Mouse (Mus musculus) yolk sac, embryonic 10.5 days (tissue): Measurements from ENCODE around the gene Apoa5.
A peak's percentile ranks its signal among the peaks of the same experiment; 100 is the strongest.

Source experiments
- DNase-seq: peaks from one replicate; pipeline ENCODE4 v3.0.0-alpha.2; 2017; ENCODE audit warnings: low spot score

Gene Apoa5

DNA sequence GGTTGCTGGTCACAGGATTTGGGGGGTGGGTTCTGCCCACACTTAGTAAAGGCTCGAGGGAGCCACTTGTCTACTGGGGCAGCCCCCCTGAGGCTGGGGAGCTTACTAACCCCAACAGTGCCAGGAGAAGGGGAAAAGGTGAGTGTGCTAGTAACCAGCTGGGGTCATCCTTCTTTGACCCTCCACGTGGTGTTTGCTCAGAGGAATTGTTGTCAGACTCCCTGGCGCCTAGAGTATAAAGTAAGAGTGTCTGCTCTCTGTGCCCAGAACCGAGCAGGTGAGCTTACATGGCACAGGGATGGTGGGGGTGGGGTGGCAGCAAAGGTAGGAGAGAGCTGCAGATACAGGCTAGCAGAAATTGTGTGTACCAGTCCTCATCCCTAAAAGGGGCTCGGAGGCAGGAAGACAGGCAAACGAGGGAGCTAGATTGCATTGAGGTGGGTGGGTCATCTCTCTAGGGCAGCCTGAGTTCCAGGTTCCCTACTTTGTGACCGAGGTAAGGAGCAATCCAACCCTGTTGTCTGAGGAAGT is at the start of gene Apoa5:
Gene Apoa5 (plus strand): TSS at position 291 of the 531 bp plus-strand sequence.
- peak; percentile 71 for DNase-seq

DNA sequence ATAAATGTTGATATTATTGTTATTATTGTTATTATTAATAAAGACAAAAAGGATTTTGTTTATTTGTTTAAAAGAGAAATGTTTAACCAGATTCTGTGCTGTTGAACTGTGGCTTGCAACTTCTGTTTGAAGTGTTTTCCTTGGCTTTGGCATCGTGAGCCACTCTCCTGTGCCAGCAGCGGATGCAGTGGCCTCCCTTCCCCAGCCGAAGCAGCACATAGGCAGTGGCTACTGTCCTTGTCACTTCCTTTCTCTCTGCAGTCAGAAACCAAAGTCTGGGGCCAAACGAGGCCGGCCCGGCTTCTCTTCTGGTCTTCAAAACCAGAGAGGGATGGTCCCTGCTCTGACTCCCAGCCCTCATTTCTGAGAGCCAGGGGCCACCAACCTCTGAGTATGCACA is 45.3 kb upstream of the Apoa5 start:
- no peak for DNase-seq

- DNase-seq, result peak; percentile 85
Observed at GRCm38 (mm10) chr9:46224101-46224500, 44.3 kb upstream of the Apoa5 start.

DNA sequence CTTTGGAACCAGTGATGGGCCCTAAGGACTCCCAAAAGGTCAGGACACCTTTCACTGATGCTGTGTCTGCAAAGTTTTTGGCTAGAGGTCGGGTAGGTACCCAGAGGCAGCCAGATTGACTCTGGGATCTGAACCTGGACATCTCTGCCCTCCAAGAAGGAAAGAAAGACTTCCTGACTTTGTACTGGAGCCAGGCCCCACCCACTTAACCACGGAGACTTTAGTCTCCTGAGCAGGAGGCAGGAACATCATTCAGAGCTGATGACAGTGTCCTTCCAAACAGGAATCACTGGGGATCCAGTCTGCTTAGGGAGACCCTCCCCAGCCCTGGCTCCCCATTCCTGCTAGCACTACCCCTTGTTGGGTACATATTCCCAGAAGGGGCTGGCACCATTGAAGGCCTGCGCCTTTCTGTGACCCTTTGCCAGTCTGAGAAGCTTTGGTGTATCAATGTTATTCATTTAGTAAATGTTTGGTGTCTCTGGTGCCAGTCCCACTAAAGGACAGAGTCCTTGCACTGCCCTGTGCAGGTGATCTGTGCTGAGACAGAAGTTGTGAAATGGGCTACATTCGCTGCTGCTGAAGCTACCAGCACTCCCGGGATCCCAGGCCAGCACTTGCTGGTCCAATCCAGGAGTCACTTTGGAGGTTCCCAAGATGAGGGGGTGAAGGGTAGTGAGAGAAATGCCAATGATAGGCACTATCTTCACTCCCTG is 43.3 kb upstream of the Apoa5 start:
- no peak for DNase-seq

- DNase-seq, result peak; percentile 68
Observed at GRCm38 (mm10) chr9:46227064-46227614, 41.3 kb upstream of the Apoa5 start.

- peak; percentile 88 for DNase-seq
Observed at GRCm38 (mm10) chr9:46228491-46228890, 39.9 kb upstream of the Apoa5 start, which contains the start of gene Apoa1. Apoa1 (plus strand) TSS chr9:46228580.

- peak; percentile 81 for DNase-seq
Observed at GRCm38 (mm10) chr9:46229573-46230449, 38.6 kb upstream of the Apoa5 start.

DNA sequence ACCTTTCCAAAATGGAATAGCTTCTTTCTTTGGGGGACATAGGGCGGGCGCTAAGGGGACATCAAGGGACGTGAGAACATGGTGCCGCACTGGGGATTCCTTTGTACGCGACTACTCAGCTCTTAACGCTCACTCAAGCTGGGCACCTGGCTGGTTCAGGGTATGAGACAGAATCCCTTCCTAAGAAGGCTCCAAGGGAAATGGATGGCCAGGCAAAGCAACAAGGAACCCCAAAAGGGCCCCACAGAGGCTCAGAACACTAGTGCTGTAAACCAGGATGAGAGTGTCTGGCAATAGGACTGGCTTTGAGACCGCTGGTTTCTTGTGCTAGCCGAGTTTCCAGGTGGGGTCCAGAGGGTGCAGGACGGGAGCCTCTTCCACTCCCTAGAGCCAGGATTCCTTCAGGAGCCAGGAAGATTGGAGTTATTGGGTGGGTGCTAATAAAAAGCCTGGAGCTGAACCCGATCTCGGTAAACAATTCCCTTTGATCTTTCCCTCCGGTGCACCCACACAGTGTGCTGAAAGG is 37.9 kb upstream of the Apoa5 start:
- DNase-seq, result no peak

GRCm38 (mm10) chr9:46235196-46235595 is 33.2 kb upstream of the Apoa5 start:
- DNase-seq, result no peak

- DNase-seq, result no peak
Observed at GRCm38 (mm10) chr9:46235596-46235648, 33.0 kb upstream of the Apoa5 start, which contains the start of gene Apoc3. Apoc3 (minus strand) TSS chr9:46235636.

DNA sequence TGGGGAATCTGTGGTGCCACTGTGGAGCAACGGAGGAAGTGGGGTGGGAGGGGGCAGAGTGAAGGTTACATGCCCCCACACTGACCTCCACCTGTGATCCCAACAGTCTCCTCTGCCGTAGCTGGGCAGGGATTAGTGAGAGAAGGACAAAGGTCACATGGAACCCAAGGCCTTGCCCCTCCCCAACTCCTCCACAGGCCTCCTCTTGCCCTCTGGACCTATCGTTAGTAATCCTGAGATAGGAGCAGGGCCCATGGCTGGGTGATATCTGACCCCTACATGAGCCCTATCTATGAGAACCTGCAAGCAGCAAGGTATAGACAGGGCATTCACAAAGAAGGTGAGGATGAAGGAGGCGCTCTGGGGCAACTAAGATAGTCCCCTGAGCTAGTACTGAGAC is 32.8 kb upstream of the Apoa5 start:
- peak; percentile 83 for DNase-seq

DNA sequence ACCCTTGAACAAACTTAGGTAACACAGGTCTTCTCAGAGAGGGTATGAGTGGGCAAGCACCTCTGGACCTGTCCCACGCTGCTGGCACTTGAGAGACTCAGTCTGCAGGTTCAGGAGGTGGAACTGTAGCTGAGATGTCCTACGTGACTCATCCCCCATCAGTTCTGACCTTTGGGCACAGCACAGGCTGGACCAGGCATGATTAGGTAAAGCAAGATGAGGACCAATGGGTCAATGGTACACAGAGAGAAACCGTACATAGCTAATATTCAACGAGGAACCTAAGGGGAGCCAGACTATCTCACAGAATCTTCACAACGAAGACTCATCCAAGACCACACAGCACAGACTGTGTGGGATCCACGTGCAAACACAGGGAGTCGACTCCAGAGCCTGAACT is 29.6 kb upstream of the Apoa5 start:
- peak; percentile 70 for DNase-seq

DNA sequence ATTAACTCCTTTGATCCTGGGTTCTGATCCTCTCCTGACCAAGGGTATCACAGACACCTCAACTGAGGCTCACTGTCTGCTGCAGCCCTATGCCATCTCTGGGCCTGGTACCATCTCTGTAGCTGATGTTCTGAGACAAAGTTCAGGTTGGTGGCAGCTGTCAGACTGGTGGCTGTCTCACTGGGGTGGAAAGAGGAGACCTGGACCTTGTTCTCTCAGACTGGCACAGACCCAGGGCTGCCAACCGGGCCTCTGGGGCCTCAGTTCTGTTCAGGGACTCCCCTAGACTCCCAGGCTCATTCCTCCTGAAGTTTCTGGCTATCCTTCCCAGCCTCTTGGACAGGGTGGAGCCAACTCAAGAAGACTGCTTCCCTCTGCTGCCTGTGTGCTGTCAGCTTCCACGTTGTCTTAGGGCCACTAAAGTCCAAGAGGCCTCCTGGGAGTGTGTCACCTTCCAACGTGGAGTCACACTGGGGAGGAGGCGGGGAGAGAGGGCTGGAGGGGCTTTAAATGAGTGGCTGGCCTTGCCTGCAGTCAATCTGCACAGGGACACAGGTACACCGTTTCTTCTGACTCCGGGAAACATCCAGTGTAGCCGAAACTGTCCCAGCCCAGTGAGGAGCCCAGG is 27.8 kb upstream of the Apoa5 start, which contains the start of gene Apoa4:
Gene Apoa4 (plus strand): TSS at position 171 of the 628 bp plus-strand sequence.
- DNase-seq, result peak; percentile 86

DNA sequence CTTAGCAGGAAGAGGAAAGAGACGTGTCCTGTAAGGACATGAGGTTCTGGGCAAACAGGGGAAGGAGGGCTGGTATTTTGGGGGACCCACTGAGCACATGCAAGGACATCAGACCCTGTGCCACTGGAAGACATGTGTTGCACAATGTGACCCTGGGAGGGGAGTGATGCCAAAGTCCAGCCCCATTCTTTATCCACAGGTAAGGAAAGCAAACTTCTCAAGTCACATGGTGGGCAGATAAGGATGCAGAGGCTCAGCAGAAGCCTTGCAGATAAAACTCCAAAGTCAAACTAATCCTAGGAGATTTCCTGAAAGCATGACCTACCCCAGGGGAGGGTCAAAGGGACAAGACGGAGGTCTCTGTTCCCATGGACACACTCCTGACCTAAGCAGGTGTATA is 26.6 kb upstream of the Apoa5 start:
- peak; percentile 87 for DNase-seq

GRCm38 (mm10) chr9:46243122-46243521 is 25.3 kb upstream of the Apoa5 start:
- no peak for DNase-seq

DNA sequence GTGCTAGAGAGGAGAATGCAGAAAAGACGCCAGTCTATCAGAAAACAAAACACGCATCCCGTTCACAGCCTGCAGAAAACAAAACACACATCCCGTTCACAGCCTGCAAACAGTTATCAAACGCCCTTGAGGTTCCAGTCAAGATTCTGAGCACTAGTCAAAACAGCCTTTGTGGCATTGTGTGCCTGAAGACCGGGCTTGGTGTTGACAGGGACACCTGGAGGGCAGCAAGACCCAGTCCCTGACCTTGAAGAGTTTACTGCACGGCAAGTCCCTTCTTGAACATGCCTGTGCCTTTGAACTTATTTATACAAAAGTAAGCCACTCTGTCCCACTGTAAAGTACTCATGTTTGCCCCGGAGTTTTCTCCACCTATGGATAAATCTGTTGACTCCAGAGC is 24.8 kb upstream of the Apoa5 start:
- DNase-seq, result no peak

DNA sequence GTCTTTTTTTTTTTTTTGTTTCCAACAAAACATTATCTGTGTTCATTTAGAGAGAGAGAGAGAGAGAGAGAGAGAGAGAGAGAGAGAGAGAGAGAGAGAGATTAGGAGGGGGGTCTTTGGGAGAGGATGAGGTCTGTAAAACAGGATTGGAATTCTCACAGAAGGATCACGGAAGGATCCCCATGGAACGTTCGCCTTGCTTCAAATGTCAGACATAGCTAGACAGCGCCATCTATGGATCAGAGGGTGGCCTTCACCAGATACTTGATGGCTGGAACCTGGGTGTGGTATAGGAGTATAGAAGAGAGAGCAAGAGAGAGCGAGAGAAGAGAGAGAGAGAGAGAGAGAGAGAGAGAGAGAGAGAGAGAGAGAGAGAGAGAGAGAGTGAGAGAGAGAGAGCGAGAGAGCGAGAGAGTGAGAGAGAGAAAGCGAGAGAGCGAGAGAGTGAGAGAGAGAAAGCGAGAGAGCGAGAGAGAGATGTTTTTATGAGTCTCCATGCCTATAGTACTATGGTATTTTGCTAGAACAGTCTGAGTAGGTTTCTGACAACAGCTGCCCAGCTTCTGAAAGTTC is 21.6 kb upstream of the Apoa5 start:
- peak; percentile 77 for DNase-seq

DNA sequence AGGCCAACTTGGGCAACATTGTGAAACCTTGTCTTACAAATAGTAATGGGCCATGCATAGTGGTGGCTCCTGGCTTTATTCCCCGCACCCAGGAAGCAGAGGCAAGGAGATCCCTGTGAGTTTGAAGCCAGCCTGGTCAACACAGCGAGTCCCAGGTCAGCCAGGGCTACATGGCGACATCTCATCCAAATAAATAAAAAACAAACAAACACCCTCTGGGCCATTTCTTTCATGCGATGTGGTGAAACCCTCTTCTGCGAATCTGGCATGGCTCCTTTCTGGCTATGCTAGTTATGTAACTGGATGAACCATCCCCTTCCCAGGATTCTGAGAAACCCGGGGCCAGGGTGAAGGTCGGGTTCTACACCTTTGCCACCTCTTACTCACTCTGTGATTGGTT is 12.3 kb upstream of the Apoa5 start:
- no peak for DNase-seq

GRCm38 (mm10) chr9:46256658-46257385 is 11.6 kb upstream of the Apoa5 start:
- no peak for DNase-seq

- DNase-seq, result no peak
Observed at GRCm38 (mm10) chr9:46257546-46257945, 10.9 kb upstream of the Apoa5 start.

- DNase-seq, result no peak
Observed at GRCm38 (mm10) chr9:46259111-46259510, 9.3 kb upstream of the Apoa5 start.
